Mouse (Mus musculus) hindbrain, embryonic 12.5 days (tissue): ENCODE data around the gene Surf2. TPM values are rescaled to one million over a fixed set of nuclear protein-coding genes. Genes with fewer than 3 reads are reported as not detected.

Experiments
- ATAC-seq: fragments of 200-750 bp; cut with Nextera tagmentation; 2 replicates; pipeline ENCODE4 v1.8.0; 2017; ENCODE audit warnings: moderate TSS enrichment; ENCODE audit not compliant: low FRiP score
- H3K27ac ChIP-seq: fragments of 300-500 bp; sonication (generic); 2 replicates; pipeline ENCODE4 v1.5.1; 2016; ENCODE audit warnings: mild to moderate bottlenecking
- H3K27me3 ChIP-seq: fragments of 300-500 bp; sonication (generic); 2 replicates; pipeline ENCODE4 v1.6.1; 2016; ENCODE audit warnings: mild to moderate bottlenecking
- H3K36me3 ChIP-seq: fragments of 300-500 bp; sonication (generic); 2 replicates; pipeline ENCODE4 v1.6.1; 2016; ENCODE audit warnings: mild to moderate bottlenecking
- H3K4me1 ChIP-seq: fragments of 300-500 bp; sonication (generic); 2 replicates; pipeline ENCODE4 v1.6.1; 2016
- H3K4me2 ChIP-seq: fragments of 300-500 bp; sonication (generic); replicated peaks from 2 replicates; pipeline ENCODE4 v1.6.1; 2016; ENCODE audit warnings: mild to moderate bottlenecking
- H3K4me3 ChIP-seq: fragments of 300-500 bp; sonication (generic); 2 replicates; pipeline ENCODE4 v1.5.1; 2016; ENCODE audit warnings: mild to moderate bottlenecking
- H3K9ac ChIP-seq: fragments of 300-500 bp; sonication (generic); 2 replicates; pipeline ENCODE4 v1.6.1; 2016; ENCODE audit warnings: mild to moderate bottlenecking, moderate library complexity
- H3K9me3 ChIP-seq: fragments of 300-500 bp; sonication (generic); replicated peaks from 2 replicates; pipeline ENCODE4 v1.6.1; 2016; ENCODE audit warnings: mild to moderate bottlenecking
- WGBS: fragments of 180-500 bp; shearing (Covaris S2); methylation state at CpG from one replicate; pipeline ENCODE4 v1.1.7; 2016; 5-methylcytosine and 5-hydroxymethylcytosine counted together
- polyA plus RNA-seq: library from polyadenylated mRNA; unstranded; fragments of >200 nt; fragmentation: Nextera tagmentation; extraction: Ambion mirVana; gene quantifications from 2 replicates; pipeline ENCODE4 v1.2.1, GENCODE M21; 2016

Surf2 gene
- polyA plus RNA-seq, 1 experiment from 2014 or later, result 50.1 TPM

DNA sequence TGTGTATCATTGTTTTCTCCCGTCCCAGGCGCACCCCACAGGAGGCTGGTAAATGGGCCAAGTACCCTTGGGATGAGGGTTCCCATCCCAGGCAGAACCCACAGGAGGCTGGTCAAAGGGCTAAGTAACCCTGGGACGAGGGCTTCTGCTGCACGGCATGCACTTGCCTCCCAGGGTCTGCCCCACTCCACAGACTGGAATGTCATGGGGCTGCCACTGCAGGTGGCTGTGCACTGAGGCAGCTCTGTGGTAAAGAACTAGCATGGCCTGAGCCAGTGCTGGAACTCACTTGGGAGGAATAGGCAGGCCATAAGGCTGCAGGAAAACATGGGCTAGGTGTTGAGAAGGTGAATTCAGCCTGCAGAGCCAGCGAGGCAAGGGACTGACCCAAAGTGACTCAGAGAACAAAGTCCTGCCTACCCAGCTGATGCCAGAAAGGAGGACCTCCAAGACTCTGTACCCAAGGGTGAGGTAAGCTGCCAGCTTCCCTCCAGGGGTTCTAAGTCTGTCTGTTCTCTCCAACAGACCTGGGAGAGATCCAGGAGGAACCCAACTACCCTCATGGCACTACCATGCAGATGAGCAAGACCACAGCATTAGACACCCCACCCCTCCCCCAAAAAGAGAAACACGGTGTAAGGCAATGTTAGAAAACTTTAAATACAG, 4.2 kb downstream of the Surf2 start:
- Histone ChIP-seq H3K4me3 (no peak overlapping the region), H3K27ac (no peak overlapping the region), H3K4me2 (no peak overlapping the region), H3K27me3 (no peaks in the 10 kb centered on the region), H3K36me3 (peaks cover 80% of the 10 kb centered on the region), H3K9me3 (no peaks in the 10 kb centered on the region), H3K9ac (no peak overlapping the region), H3K4me1 (peaks cover 25% of the 10 kb centered on the region)
- ATAC-seq, result no peak
- 92% methylated on average over 6 of the region's 6 CpGs for WGBS

DNA sequence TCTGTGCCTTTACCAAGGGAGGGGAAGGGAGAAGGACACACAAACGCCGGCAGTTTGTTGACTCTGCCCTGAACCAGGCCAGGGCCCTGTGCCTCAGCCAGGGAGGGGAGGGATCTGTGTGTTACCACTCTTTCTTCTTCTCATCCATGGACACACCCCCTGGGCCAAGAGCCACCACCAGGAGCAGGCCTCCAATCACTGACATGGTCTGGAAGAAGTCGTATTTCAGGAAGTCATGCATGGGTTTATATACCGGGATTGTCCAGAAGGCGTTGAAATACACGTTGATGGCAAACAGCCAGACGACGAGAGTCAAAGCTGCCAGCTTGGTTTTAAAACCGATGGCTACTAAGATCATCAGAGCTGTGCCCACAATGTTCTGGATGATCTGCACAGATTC, 5.6 kb downstream of the Surf2 start:
- no peak for ATAC-seq

DNA sequence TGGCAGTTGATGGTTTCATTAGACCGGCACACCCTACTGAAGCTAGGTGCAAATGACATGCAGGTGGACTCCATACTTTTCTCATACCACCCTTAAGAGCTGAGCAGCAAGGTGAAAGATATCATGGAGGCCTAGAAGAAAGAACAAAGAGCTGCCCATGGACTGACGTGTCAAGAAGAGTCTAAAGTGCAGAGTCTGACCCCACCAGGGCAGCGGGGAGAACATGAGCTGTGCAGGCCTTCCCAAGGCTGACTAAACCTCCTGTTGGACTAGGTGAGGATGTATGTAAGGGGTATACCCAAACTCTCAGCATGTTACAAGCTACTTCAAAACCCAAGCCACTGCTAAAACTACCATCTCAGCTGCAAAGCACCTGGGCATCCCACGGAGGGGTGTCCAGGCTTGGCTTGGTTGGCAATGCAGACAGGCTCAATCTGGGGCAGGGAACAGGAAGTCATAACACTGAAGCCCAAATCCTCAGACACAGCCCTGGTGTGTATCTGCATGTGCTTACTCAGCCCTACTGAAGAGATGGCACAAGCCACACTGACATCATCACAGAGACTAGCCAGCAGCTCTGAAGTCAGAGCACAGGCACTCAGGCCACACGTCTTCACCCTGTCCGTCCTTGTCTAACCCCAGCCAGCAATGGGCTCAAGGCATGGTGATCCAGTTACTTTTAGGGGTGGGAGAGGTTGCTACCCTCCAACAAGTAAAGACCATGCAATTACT, 11.7 kb downstream of the Surf2 start:
- Histone ChIP-seq H3K9me3 (no peaks in the 10 kb centered on the region), H3K4me3 (no peak overlapping the region), H3K4me1 (peaks cover 21% of the 10 kb centered on the region), H3K36me3 (peaks cover 75% of the 10 kb centered on the region), H3K9ac (no peak overlapping the region), H3K27ac (no peak overlapping the region), H3K4me2 (no peak overlapping the region), H3K27me3 (no peaks in the 10 kb centered on the region)
- 90% methylated on average over 6 of the region's 6 CpGs for WGBS
- ATAC-seq, result no peak

More for the DNA sequence above, 5.6 kb downstream of the Surf2 start:
- Histone ChIP-seq H3K27me3 (no peaks in the 10 kb centered on the region), H3K4me2 (no peak overlapping the region), H3K4me3 (no peak overlapping the region), H3K36me3 (peaks cover 94% of the 10 kb centered on the region), H3K9ac (no peak overlapping the region), H3K27ac (no peak overlapping the region), H3K9me3 (no peaks in the 10 kb centered on the region), H3K4me1 (peaks cover 17% of the 10 kb centered on the region)
- WGBS, result 88% methylated on average over 9 of the region's 9 CpGs

DNA sequence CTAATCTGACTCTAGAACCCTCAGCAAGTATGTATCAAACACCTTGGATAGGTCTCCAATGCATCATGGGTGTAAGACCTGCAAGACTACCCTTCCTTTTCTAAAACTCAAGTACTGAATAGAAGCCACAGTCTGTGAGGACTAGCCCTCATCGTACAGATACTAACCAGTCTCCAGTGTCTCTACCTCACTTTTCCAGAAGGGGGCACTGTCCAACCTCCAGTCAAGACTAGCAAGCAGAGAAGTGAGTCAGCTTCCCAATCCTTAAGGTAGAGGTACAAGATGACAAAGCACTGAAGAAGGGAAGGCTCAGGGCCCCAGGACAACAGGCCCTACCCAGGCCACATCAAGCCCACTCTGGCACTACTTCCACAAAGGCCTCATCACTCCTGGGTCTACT, 14.2 kb downstream of the Surf2 start:
- Histone ChIP-seq H3K4me3 (no peak overlapping the region), H3K4me2 (no peak overlapping the region), H3K9ac (no peak overlapping the region), H3K9me3 (no peaks in the 10 kb centered on the region), H3K4me1 (peaks cover 21% of the 10 kb centered on the region), H3K27me3 (no peaks in the 10 kb centered on the region), H3K36me3 (peaks cover 51% of the 10 kb centered on the region), H3K27ac (no peak overlapping the region)
- ATAC-seq, result no peak
- 34% methylated on average over 1 of the region's 1 CpGs for WGBS

DNA sequence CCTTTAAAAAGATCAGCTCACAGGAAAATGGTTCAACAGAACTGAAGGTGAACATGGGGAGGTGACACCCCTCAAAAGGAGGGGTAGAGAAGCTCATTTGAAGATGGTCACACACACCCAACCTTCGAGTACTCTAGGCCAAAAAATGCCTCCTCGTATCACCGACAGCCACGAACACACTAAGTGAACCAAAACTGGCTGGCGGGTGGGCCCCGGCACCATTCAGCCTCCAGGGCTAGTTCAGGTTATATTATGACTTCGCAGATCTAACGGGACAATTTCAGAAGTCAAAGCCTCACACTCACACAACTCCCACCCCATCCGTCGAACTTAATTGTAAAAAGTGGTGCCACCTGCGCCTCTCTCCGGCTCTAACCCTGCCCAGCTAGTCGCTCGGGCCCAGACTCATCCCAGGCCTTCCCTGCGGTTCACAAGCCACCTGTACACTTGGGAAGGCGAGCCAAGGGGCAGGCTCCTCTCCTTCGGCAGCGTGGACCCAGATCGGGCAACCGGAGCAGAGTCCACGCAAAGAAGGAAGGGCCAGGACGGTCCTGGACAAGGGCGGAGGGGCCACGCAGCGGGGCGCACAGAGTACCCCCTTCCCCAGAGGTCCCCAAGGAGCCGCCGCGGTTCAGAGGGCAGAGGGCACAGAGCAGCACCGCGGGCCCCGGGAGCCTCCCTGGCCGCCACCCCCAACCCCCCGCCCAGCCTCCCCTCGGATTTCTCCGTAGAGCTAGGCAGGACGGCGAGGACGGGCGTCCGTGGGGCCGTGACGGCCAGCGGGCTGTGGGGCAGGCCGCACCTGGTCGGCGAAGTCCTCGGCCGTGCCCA, 16.5 kb downstream of the Surf2 start:
- peak overlapping the region; percentile 98 for H3K9ac ChIP-seq
- H3K36me3 ChIP-seq, result peaks cover 29% of the 10 kb centered on the region
- H3K27ac ChIP-seq, result peak overlapping the region; percentile 76
- peak overlapping the region; percentile 70 for H3K4me3 ChIP-seq
- ATAC-seq, result no peak
- WGBS, result 2% methylated on average over 49 of the region's 49 CpGs
- no peaks in the 10 kb centered on the region for H3K27me3 ChIP-seq
- peak overlapping the region; percentile 77 for H3K4me2 ChIP-seq
- H3K4me1 ChIP-seq, result peaks cover 21% of the 10 kb centered on the region
- H3K9me3 ChIP-seq, result no peaks in the 10 kb centered on the region

DNA sequence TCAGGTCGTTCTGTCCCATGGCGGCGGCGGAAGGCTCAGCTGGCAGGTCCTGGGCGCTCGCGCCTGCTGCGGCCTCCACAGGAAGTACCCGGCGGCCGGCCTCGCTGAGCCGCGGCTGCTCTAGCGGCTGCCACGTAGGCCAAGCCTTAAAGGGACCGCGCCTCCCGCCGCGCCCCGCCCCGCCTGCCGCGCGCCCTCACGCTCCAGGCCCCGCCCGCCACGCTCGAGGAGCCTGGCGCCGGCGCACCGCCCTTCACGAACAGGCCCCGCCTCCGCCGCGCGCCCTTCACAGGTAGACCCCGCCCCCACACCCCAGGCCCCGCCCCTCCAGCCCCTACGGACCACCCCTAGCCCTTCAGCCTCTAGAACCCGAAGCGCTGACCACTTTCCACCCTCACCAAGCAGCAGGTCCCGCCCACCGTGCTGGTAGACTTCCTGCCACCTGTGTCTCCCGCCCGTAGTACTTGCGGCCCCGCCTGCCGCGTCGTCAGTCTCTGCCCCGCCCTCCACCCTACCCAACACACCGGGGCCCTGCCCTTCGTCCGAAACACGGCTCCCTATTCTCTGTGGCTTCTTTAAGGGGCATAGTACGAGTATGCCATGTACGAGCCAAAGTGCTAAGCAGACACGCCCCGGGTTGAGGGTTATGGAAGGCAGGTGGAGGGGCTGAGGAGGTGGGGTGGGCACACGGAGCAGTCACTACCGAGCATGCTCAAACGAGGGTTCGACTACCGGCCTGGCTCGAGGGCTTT, 17.3 kb downstream of the Surf2 start, which contains the start of the genes Surf4 and Stkld1:
TSS of gene Surf4 (minus strand) at position 625 of the 752 bp plus-strand sequence.
TSS of gene Stkld1 (plus strand) at position 744 of the 752 bp plus-strand sequence.
- Histone ChIP-seq H3K9me3 (no peaks in the 10 kb centered on the region), H3K4me2 (peak within 1 kb of the TSS; percentile 77), H3K36me3 (peaks cover 23% of the 10 kb centered on the region), H3K27ac (peak within 1 kb of the TSS; percentile 76), H3K4me3 (peak within 1 kb of the TSS; percentile 70), H3K27me3 (no peaks in the 10 kb centered on the region), H3K4me1 (peaks cover 21% of the 10 kb centered on the region), H3K9ac (peak within 1 kb of the TSS; percentile 98)
- 1% methylated on average over 46 of the region's 70 CpGs for WGBS
- peak; percentile 95 for ATAC-seq

DNA sequence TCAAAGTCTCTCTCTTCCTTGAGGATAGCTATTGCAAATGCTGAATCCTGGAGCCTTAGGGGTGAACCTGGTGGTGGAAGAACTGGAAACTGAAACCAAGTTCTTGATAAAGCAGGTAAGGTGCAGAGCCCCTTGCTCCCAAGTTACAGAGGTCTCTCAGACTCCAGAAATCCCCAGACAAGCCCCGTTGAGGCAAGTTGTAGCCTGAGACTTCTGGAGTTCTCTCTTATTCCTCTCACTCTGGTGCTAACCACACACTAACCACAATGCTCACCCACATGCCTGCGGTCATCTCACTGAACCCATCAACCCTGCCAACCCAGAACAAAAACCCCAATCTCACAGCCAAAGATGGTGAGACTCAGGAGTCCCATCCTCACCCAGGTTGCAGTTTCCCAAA, 19.1 kb downstream of the Surf2 start:
- 100% methylated on average over 2 of the region's 2 CpGs for WGBS
- H3K4me1 ChIP-seq, result peaks cover 21% of the 10 kb centered on the region
- ATAC-seq, result no peak

DNA sequence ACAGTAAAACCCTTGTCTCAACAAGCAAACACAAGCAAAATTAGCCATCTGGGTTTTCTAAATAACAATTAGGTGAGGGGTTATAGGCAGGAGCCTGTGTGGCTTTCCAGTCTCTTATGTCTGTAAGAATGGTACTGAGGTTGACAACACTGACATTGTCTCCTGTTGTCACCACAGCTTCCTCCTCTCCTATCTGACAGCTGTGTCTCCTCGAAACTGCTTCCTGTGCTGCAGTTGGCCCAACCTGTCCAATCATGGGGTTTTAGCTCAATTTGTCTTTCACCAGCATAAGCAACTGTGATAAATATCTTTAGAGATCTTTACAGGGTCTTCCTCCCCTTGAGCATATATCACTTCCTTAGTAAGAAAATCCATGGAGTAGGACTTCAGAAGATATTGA, 20.3 kb downstream of the Surf2 start:
- H3K4me1 ChIP-seq, result peaks cover 11% of the 10 kb centered on the region
- H3K4me2 ChIP-seq, result no peak overlapping the region
- H3K27ac ChIP-seq, result no peak overlapping the region
- no peak overlapping the region for H3K4me3 ChIP-seq
- no peaks in the 10 kb centered on the region for H3K36me3 ChIP-seq
- ATAC-seq, result no peak
- no peak overlapping the region for H3K9ac ChIP-seq
- no peaks in the 10 kb centered on the region for H3K27me3 ChIP-seq
- no peaks in the 10 kb centered on the region for H3K9me3 ChIP-seq
- WGBS, result 83% methylated on average over 1 of the region's 1 CpGs

More for the DNA sequence above, 19.1 kb downstream of the Surf2 start:
- Histone ChIP-seq H3K9ac (no peak overlapping the region), H3K4me3 (no peak overlapping the region), H3K9me3 (no peaks in the 10 kb centered on the region), H3K4me2 (no peak overlapping the region), H3K27ac (no peak overlapping the region), H3K36me3 (peaks cover 7% of the 10 kb centered on the region), H3K27me3 (no peaks in the 10 kb centered on the region)

DNA sequence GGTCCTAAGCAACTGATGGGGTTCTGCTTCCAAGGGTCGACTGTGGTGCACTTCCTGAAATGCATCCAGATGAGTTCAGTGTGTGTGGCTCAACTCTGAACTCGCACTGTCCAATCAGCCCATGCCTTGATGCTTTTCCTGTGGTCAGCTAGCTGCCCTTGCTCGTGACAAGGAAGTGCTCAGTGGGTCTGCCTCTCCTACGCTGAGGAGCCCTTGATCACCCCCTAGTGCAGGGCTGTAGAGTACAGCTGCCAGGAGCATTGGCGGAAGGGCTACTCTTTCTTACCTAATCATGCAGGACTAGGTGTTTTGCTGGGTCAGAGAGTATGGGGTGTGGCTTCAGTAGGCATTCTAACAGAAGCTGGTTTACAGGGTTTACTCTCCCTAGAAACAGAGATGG, 25.4 kb downstream of the Surf2 start:
- Histone ChIP-seq H3K4me2 (no peak overlapping the region), H3K27me3 (no peaks in the 10 kb centered on the region), H3K4me3 (no peak overlapping the region), H3K4me1 (no peaks in the 10 kb centered on the region), H3K36me3 (no peaks in the 10 kb centered on the region), H3K27ac (no peak overlapping the region), H3K9me3 (no peaks in the 10 kb centered on the region), H3K9ac (no peak overlapping the region)
- no peak for ATAC-seq
- 46% methylated on average over 5 of the region's 5 CpGs for WGBS

DNA sequence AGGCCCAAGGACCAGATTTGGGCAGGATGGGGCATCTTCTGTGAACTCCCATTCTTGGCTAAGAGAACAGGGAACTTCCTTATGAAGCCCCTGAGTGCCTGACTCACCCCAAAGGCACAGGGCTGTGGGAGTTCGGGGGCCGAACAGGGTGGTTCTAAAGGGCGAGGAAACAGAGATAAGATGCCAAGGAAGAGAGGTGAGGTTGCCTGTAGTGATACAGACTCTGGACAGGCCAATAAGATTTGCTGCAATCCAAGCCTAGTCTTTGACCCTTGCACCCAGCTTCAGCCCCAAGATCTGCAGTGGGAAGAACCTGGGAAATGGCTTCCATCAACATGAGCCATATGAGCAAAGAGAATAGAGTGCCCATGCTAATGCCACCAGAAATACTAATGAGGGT, 27.1 kb downstream of the Surf2 start:
- Histone ChIP-seq H3K4me1 (no peaks in the 10 kb centered on the region), H3K9ac (no peak overlapping the region), H3K4me3 (no peak overlapping the region), H3K27me3 (no peaks in the 10 kb centered on the region), H3K4me2 (no peak overlapping the region), H3K36me3 (0 out of 2 replicates have a peak, but pooled peaks cover 6% of the 10 kb centered on the region), H3K27ac (no peak overlapping the region), H3K9me3 (no peaks in the 10 kb centered on the region)
- 82% methylated on average over 3 of the region's 3 CpGs for WGBS
- no peak for ATAC-seq

DNA sequence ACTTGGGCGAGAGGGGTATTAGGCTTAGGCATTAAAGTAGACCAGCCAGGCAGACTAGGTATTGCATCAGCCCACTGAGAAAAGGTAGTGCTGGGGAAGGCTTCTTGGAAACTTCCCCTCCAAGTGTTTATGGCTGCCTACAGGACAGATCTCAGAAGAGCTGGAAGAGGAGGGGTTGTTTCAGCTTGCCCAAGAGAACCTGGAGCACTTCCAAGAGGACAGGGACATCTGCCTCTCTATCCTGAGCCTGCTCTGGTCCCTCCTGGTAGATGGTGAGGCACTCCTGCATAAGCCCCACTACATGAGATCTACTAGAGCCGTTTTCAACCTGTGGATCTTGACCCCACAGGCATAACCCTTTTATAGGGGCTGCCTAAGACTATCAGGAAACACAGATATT, 34.2 kb downstream of the Surf2 start:
- no peak overlapping the region for H3K4me2 ChIP-seq
- H3K9me3 ChIP-seq, result no peaks in the 10 kb centered on the region
- H3K36me3 ChIP-seq, result peaks cover 64% of the 10 kb centered on the region
- no peak overlapping the region for H3K9ac ChIP-seq
- 96% methylated on average over 2 of the region's 2 CpGs for WGBS
- no peak overlapping the region for H3K27ac ChIP-seq
- no peak for ATAC-seq
- H3K27me3 ChIP-seq, result no peaks in the 10 kb centered on the region
- H3K4me1 ChIP-seq, result no peaks in the 10 kb centered on the region
- no peak overlapping the region for H3K4me3 ChIP-seq
